ENCODE assay signal across 8 mouse cellular contexts in the genomic region with DNA sequence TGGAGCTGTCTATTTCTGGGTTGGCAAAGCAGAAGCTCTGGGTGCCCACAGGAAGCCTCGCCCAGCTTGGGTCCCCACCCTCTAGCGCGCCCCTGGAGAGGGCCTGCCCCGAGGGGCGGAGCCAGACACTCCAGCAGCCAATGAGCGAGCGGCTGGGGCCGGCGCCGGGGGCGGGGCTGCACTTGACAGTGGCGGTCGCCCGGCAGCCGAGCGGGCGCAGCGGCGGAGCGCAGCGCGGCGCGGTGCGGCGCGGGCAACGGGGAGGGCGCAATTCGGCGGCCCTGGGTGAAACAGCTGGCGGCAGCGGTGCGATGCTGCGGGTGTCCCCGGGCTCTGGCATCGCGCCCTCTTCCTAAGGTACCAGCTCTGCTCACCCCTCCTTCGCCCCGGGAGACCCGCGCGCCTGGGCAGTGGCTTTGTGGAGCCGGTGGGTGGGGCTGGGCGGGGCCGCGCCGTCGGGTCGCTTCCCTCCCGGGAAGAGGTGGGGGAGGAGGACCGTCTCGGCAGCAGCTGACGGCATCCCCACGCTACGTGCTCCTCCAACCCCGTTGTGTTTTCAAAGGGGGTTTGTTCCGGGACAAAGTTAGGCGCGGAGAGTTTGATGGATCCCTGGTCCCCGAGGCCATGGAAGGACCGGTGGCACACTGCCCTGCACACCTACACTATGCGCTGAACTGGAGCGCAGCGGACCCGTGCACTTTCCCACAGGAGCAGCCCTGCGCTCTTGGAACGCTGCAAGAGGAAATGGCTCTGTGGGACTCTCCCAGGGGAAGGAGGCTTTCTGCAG. TPM values are rescaled to one million over a fixed set of nuclear protein-coding genes. Genes with fewer than 3 reads are reported as not detected.
A peak's percentile ranks its signal among the peaks of the same experiment; 100 is the strongest.
DNase-seq lines count a peak whose midpoint lies in the region; ATAC-seq lines count a peak whose summit lies in the region.

TSS of gene Fry (plus strand) at position 191 of the 787 bp plus-strand sequence.

- no peak within 1 kb of the TSS for H3K27ac ChIP-seq in intestine, embryonic 16.5 days (ENCODE audit: low read length)

- H3K4me3 ChIP-seq in intestine, embryonic 16.5 days (ENCODE audit: low read length) = peak within 1 kb of the TSS; percentile 71

- peak within 1 kb of the TSS; percentile 67 for H3K9ac ChIP-seq in intestine, embryonic 16.5 days (ENCODE audit: low read depth, low read length)

- no peaks in the 10 kb centered on the region for H3K36me3 ChIP-seq in intestine, embryonic 16.5 days (ENCODE audit: control insufficient read depth, insufficient read depth, low read length)

- under 1% methylated on average over 60 of the region's 68 CpGs for WGBS in intestine, embryonic 16.5 days

- H3K9me3 ChIP-seq in intestine, embryonic 16.5 days (ENCODE audit: control insufficient read depth, low read length) = no peaks in the 10 kb centered on the region

- peak; percentile 97 for DNase-seq in adrenal gland, postnatal 10 days
- peak; percentile 85 for DNase-seq in embryo, embryonic 9.5 days (ENCODE audit: extremely low spot score)
- DNase-seq in gastrocnemius, postnatal 4 days (ENCODE audit: low spot score in 2 of 2) = peak; percentile 87 to 92
- DNase-seq in left cerebral cortex, postnatal 25 days (ENCODE audit: low spot score in 2 of 2) = peak; percentile 94 to 98
- peak; percentile 83 for DNase-seq in mesoderm, embryonic 11.5 days (ENCODE audit: low read depth, low spot score)
- DNase-seq in right cerebral cortex, postnatal 25 days = peak; percentile 98
- DNase-seq in urinary bladder, postnatal 36 days (ENCODE audit: low spot score in 2 of 2) = peak; percentile 94 to 95

- 0 out of 2 replicates have a peak, but pooled peaks cover 6% of the 10 kb centered on the region for H3K4me1 ChIP-seq in intestine, embryonic 16.5 days (ENCODE audit: control insufficient read depth, insufficient read depth, low read length)

- H3K4me2 ChIP-seq in intestine, embryonic 16.5 days (ENCODE audit: low read depth, low read length) = peak within 1 kb of the TSS; percentile 90

- peak; percentile 100 for ATAC-seq in intestine, embryonic 16.5 days

- no peaks in the 10 kb centered on the region for H3K27me3 ChIP-seq in intestine, embryonic 16.5 days (replicated peaks; ENCODE audit: control insufficient read depth, insufficient read depth, low read length)

- intact Hi-C loops in left cerebral cortex, postnatal 25 days (cut with DNase I) = loop anchor here (2.0 kb wide), 1 partner anchor 38 kb away; no protein-coding TSS in a partner anchor

RNA-seq across cellular contexts. Expression of gene Fry, which starts in this region (rescaled TPM):
- total RNA-seq in adrenal gland, postnatal 10 days (2021) = 10 to 100 TPM; 36.2 to 46.9 TPM
- 10 to 100 TPM; 77.8 to 83.3 TPM for total RNA-seq in gastrocnemius, postnatal 4 days (2021)
- polyA plus RNA-seq in intestine, embryonic 16.5 days (2015; fragmentation: Nextera tagmentation; extraction: Ambion mirVana) = 5.6 and 6.1 TPM in 2 replicates
- 100 to 1,000 TPM; 166 to 187 TPM for total RNA-seq in left cerebral cortex, postnatal 25 days (2021)
